Mouse (Mus musculus) ES-E14 (cell line): ENCODE results near the gene Fam198a. TPM values are rescaled to one million over a fixed set of nuclear protein-coding genes. Genes with fewer than 3 reads are reported as not detected.

Experiments used
- DNase-seq: peaks from one replicate; pipeline ENCODE4 v3.0.0-alpha.2; 2013; ENCODE audit warnings: low read depth, low spot score
- H3K27ac ChIP-seq: 2 replicates; pipeline ENCODE4 v1.5.1; 2012; ENCODE audit warnings: low read depth, mild to moderate bottlenecking, low read length, moderate library complexity, mixed read lengths; ENCODE audit not compliant: poor library complexity, insufficient read depth, severe bottlenecking
- H3K36me3 ChIP-seq: 2 replicates; pipeline ENCODE4 v1.6.1; 2012; ENCODE audit warnings: mild to moderate bottlenecking, low read length, moderate library complexity, mixed read lengths; ENCODE audit not compliant: control insufficient read depth, poor library complexity, insufficient read depth, severe bottlenecking
- H3K4me1 ChIP-seq, 2 experiments: fragments of 150-350 bp in 1 of 2; sonication (generic) in 1 of 2; 2 replicates each; pipeline ENCODE4 v1.6.1; 2012; ENCODE audit warnings: low read length in 2 of 2, mild to moderate bottlenecking in 1 of 2, mixed read lengths in 1 of 2; ENCODE audit not compliant: control insufficient read depth in 2 of 2, insufficient read depth in 2 of 2, poor library complexity in 1 of 2
- H3K4me3 ChIP-seq, 2 experiments: fragments of 150-350 bp in 1 of 2; sonication (generic) in 1 of 2; 2 replicates each; pipeline ENCODE4 v1.5.1; 2012; ENCODE audit warnings: low read length in 2 of 2, low read depth in 1 of 2, mild to moderate bottlenecking in 1 of 2, mixed read lengths in 1 of 2; ENCODE audit not compliant: insufficient read depth in 1 of 2, poor library complexity in 1 of 2, severe bottlenecking in 1 of 2
- H3K9ac ChIP-seq: 2 replicates; pipeline ENCODE4 v1.6.1; 2012; ENCODE audit warnings: low read depth, mild to moderate bottlenecking, low read length, mixed read lengths; ENCODE audit not compliant: poor library complexity, insufficient read depth, severe bottlenecking
- H3K9me3 ChIP-seq: fragments of 150-350 bp; sonication (generic); 2 replicates; pipeline ENCODE4 v1.6.1; 2012; ENCODE audit warnings: low read depth, mild to moderate bottlenecking, low read length; ENCODE audit not compliant: control insufficient read depth, insufficient read depth
- CHD2 ChIP-seq: IDR thresholded peaks from 2 replicates; pipeline ENCODE4 v1.6.1; 2014; ENCODE audit warnings: mild to moderate bottlenecking, low read depth, low read length, inconsistent platforms
- HCFC1 ChIP-seq: IDR thresholded peaks from 2 replicates; pipeline ENCODE4 v1.6.1; 2012; ENCODE audit warnings: low read length, inconsistent platforms, borderline replicate concordance; ENCODE audit not compliant: insufficient read depth
- MAFK ChIP-seq: IDR thresholded peaks from 2 replicates; pipeline ENCODE4 v1.6.1; 2014; ENCODE audit warnings: mild to moderate bottlenecking, low read depth, low read length, inconsistent platforms; ENCODE audit not compliant: insufficient read depth
- ZC3H11A ChIP-seq: IDR thresholded peaks from 2 replicates; pipeline ENCODE4 v1.6.1; 2012; ENCODE audit warnings: low read depth, mild to moderate bottlenecking, inconsistent platforms, low read length, borderline replicate concordance
- ZNF384 ChIP-seq: IDR thresholded peaks from 2 replicates; pipeline ENCODE4 v1.6.1; 2012; ENCODE audit warnings: low read depth, low read length, inconsistent platforms
- in situ Hi-C, 2 experiments: fragments of 600-800 bp; cut with MboI; formaldehyde crosslinking; loops; one replicate each; pipeline ENCODE4 v1.15.1; 2025; ENCODE audit warnings: low sequenced_read_pairs in 2 of 2, inconsistent platforms in 1 of 2; ENCODE audit not compliant: unreplicated experiment in 2 of 2
- total RNA-seq: library from RNA; depleted of rRNA; stranded (reverse); fragments of 300-350 nt; gene quantifications from 2 replicates; pipeline ENCODE4 v1.2.3, GENCODE M21; 2012

Gene Fam198a
- total RNA-seq, 1 experiment = 0.36 TPM

GRCm38 (mm10) chr9:121952596-121952995, 1.8 kb downstream of the Fam198a start:
- Histone ChIP-seq H3K36me3 (no peaks in the 10 kb centered on the region), H3K9me3 (no peaks in the 10 kb centered on the region), H3K4me3 (no peak overlapping the region), H3K27ac (no peak overlapping the region), H3K4me1 (0 out of 4 replicates have a peak, but pooled peaks cover 0 to 1% of the 10 kb centered on the region in 2 experiments), H3K9ac (no peak overlapping the region)
- TF ChIP-seq ZNF384 (no peak), HCFC1 (no peak), MAFK (no peak), ZC3H11A (no peak), CHD2 (no peak)
- no peak for DNase-seq
- in situ Hi-C loops = no loop called here

GRCm38 (mm10) chr9:121959966-121960635, 9.3 kb downstream of the Fam198a start:
- in situ Hi-C loops = no loop called here
- no peaks in the 10 kb centered on the region for H3K36me3 ChIP-seq
- no peak for DNase-seq
- H3K27ac ChIP-seq = no peak overlapping the region
- no peaks in the 10 kb centered on the region for H3K9me3 ChIP-seq
- H3K4me1 ChIP-seq = no peaks in the 10 kb centered on the region
- TF ChIP-seq ZC3H11A (no peak), CHD2 (no peak), MAFK (no peak), HCFC1 (no peak), ZNF384 (no peak)
- H3K4me3 ChIP-seq = no peak overlapping the region
- no peak overlapping the region for H3K9ac ChIP-seq

GRCm38 (mm10) chr9:121964941-121965340, 14.2 kb downstream of the Fam198a start:
- no peak overlapping the region for H3K27ac ChIP-seq
- no peak overlapping the region for H3K9ac ChIP-seq
- H3K9me3 ChIP-seq = no peaks in the 10 kb centered on the region
- no peaks in the 10 kb centered on the region for H3K36me3 ChIP-seq
- TF ChIP-seq ZC3H11A (no peak), HCFC1 (no peak), CHD2 (no peak), ZNF384 (no peak), MAFK (no peak)
- no peak overlapping the region for H3K4me3 ChIP-seq
- in situ Hi-C loops = no loop called here
- no peak for DNase-seq
- no peaks in the 10 kb centered on the region for H3K4me1 ChIP-seq

- H3K36me3 ChIP-seq = no peaks in the 10 kb centered on the region
- H3K9me3 ChIP-seq = no peaks in the 10 kb centered on the region
- no peak overlapping the region for H3K27ac ChIP-seq
- H3K4me1 ChIP-seq = no peaks in the 10 kb centered on the region
- H3K4me3 ChIP-seq = no peak overlapping the region
- no peak for DNase-seq
- H3K9ac ChIP-seq = no peak overlapping the region
- in situ Hi-C loops = no loop called here
- no peak for TF ChIP-seq ZC3H11A
- TF ChIP-seq MAFK = no peak
- TF ChIP-seq ZNF384 = no peak
- TF ChIP-seq HCFC1 = no peak
These were observed 17.5 kb downstream of the Fam198a start for GRCm38 (mm10) chr9:121968258-121968657.
